Mouse (Mus musculus): ENCODE measurements at regions not wholly inside any gene's neighbourhood (a gene's known extent, or its start where the extent isn't known, plus 50 kb on each side); places are given as distances from the start of the nearest gene placed in this dataset.

DNA sequence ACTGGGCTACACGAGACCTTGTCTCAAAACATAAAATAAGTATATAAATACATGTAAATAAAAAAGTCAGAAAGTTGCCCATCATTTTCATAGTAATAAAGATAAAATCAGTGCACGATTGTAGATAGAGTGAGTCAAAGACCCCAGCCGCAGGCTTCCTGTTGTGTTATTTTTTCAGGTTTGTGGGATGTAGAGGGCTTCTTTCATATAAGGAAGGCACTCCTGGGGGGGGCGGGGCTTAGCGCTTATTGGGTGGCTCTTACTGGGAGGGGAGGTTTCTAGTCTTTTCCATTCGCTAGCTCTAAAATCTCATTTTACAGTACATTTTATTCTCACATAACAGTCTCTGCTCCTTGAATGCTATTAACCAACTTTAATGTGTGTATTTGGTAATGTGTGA is 198.8 kb upstream of the Cxcr4 start:
- Histone ChIP-seq H3K4me3 (ENCODE audit: low read depth, low read length) (no peak overlapping the region), H3K27me3 (ENCODE audit: control insufficient read depth, insufficient read depth, low read length) (no peaks in the 10 kb centered on the region), H3K9me3 (replicated peaks; ENCODE audit: control insufficient read depth, low read length) (no peaks in the 10 kb centered on the region), H3K4me1 (ENCODE audit: control insufficient read depth, insufficient read depth) (no peaks in the 10 kb centered on the region), H3K9ac (replicated peaks; ENCODE audit: low read depth, low read length) (no peak overlapping the region), H3K27ac (ENCODE audit: low read depth) (no peak overlapping the region), H3K4me2 (ENCODE audit: low read depth, low read length) (no peak overlapping the region), H3K36me3 (replicated peaks; ENCODE audit: control insufficient read depth, insufficient read depth, low read length) (no peaks in the 10 kb centered on the region)
- no peak for TF ChIP-seq EP300 (IDR thresholded peaks at IDR 0.05; ENCODE audit: low read depth)
- ATAC-seq (ENCODE audit: insufficient read depth, low read depth) (no peak), DNase-seq (ENCODE audit: low spot score) (no peak)
- WGBS = 86% methylated on average over 6 of the region's 6 CpGs

DNA sequence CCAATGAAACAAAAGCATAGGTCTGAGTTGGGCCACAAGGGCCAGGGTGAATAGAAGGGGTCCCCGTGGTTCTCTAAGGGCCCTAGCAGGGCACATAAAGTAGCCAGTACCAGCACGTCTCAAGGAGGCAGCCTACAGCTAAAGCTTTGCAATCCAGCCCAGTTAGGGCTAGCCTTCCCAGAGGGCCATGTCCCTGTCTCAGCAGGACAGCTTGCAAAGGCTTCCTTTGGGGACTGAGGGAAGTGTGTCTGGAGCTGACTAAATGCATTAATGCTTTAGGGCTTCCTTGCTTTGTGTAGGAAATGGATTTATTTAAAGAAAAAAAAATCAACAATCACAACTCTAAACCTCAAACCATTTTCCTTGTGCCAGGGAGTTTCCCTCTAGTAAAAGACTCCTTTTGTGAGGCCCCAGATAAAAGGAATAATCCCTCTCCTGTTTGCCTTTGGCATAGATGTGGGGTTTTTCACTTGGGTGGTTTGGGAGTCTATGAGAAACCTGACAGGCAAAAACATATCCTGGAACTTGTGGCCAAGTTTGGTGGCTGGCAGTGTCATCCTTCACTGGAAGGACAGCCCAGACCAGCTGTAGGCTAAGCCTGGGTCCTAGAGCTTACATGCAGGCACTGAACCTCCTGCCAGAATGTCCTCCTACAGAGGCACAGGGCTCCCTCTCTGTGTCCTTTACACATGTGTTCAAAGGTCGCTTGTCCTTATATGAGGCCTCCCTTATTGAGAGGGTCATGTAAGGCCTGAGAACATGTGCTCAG is 197.7 kb upstream of the Cxcr4 start:
- WGBS = 63% methylated on average over 3 of the region's 3 CpGs
- Histone ChIP-seq H3K4me1 (ENCODE audit: control insufficient read depth, insufficient read depth) (no peaks in the 10 kb centered on the region), H3K9ac (replicated peaks; ENCODE audit: low read depth, low read length) (no peak overlapping the region), H3K9me3 (replicated peaks; ENCODE audit: control insufficient read depth, low read length) (no peaks in the 10 kb centered on the region), H3K36me3 (replicated peaks; ENCODE audit: control insufficient read depth, insufficient read depth, low read length) (no peaks in the 10 kb centered on the region), H3K4me3 (ENCODE audit: low read depth, low read length) (no peak overlapping the region), H3K27me3 (ENCODE audit: control insufficient read depth, insufficient read depth, low read length) (no peaks in the 10 kb centered on the region), H3K4me2 (ENCODE audit: low read depth, low read length) (no peak overlapping the region), H3K27ac (ENCODE audit: low read depth) (no peak overlapping the region)
- no peak for ATAC-seq (ENCODE audit: insufficient read depth, low read depth)
- DNase-seq (ENCODE audit: low spot score) = no peak
- TF ChIP-seq CTCF (IDR thresholded peaks at IDR 0.05; ENCODE audit: low read depth) (no peak), EP300 (IDR thresholded peaks at IDR 0.05; ENCODE audit: low read depth) (no peak)

DNA sequence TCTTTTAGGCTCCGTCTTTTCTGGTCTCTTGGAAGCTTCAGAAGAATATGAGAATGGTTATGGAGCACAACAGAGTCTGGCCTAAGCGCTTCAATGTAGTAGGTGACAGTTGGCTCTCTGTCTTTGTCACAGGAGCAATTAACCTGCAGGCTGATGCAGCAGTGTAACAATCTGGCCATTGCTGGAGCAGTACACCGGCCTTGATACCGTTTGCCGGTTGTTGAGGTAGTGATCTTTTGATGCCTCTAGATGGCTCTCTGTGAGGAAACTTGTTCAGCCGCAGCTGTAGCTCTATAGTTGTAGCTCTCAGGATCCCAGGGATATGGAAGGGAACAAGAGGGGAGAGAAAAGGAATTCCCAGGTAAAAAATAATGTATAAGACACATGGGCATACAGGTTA is 196.1 kb upstream of the Cxcr4 start:
- no peak overlapping the region for H3K9ac ChIP-seq (replicated peaks; ENCODE audit: low read depth, low read length)
- TF ChIP-seq CTCF (IDR thresholded peaks at IDR 0.05; ENCODE audit: low read depth) (no peak), EP300 (IDR thresholded peaks at IDR 0.05; ENCODE audit: low read depth) (no peak)
- no peaks in the 10 kb centered on the region for H3K9me3 ChIP-seq (replicated peaks; ENCODE audit: control insufficient read depth, low read length)
- H3K4me3 ChIP-seq (ENCODE audit: low read depth, low read length) = no peak overlapping the region
- DNase-seq (ENCODE audit: low spot score) (no peak), ATAC-seq (ENCODE audit: insufficient read depth, low read depth) (no peak)
- H3K4me2 ChIP-seq (ENCODE audit: low read depth, low read length) = no peak overlapping the region
- H3K4me1 ChIP-seq (ENCODE audit: control insufficient read depth, insufficient read depth) = no peaks in the 10 kb centered on the region
- H3K36me3 ChIP-seq (replicated peaks; ENCODE audit: control insufficient read depth, insufficient read depth, low read length) = no peaks in the 10 kb centered on the region
- no peak overlapping the region for H3K27ac ChIP-seq (ENCODE audit: low read depth)
- WGBS = 54% methylated on average over 6 of the region's 6 CpGs
- no peaks in the 10 kb centered on the region for H3K27me3 ChIP-seq (ENCODE audit: control insufficient read depth, insufficient read depth, low read length)

DNA sequence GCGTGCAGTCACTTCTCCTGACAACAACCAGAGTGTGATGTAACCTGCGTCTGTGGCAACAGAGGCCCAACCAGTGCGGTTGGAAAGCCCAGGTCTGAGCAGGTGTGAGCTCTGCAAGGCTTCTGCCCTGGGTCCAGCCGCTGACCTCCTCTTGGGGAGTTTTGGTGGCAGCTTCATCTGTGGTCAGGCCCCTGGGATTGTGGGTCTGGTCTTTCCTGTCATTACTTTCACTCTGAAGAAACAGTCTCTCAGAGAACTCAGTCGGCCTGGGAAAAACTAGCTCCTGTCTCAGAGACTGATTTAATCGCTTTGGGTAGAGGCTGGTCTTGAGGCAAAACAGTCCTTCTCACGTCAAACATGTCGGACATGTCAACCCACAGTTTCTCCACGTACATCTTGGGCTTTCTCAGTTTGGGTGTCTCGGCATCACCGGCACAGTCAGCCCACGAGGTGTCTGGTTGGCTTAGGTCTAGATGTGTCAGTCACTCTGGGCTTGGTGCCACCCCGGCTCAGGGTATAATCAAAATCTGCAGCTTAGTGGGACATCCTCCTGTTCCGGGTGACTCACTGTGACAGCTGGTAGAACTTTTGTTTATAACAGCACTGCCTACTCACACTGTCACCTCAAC is 195.0 kb upstream of the Cxcr4 start:
- Histone ChIP-seq H3K9ac (replicated peaks; ENCODE audit: low read depth, low read length) (no peak overlapping the region), H3K36me3 (replicated peaks; ENCODE audit: control insufficient read depth, insufficient read depth, low read length) (no peaks in the 10 kb centered on the region), H3K4me3 (ENCODE audit: low read depth, low read length) (no peak overlapping the region), H3K27me3 (ENCODE audit: control insufficient read depth, insufficient read depth, low read length) (no peaks in the 10 kb centered on the region), H3K4me1 (ENCODE audit: control insufficient read depth, insufficient read depth) (no peaks in the 10 kb centered on the region), H3K4me2 (ENCODE audit: low read depth, low read length) (no peak overlapping the region), H3K9me3 (replicated peaks; ENCODE audit: control insufficient read depth, low read length) (no peaks in the 10 kb centered on the region), H3K27ac (ENCODE audit: low read depth) (no peak overlapping the region)
- ATAC-seq (ENCODE audit: insufficient read depth, low read depth) = no peak
- no peak for DNase-seq (ENCODE audit: low spot score)
- WGBS = 64% methylated on average over 14 of the region's 14 CpGs
- TF ChIP-seq EP300 (IDR thresholded peaks at IDR 0.05; ENCODE audit: low read depth) (no peak), CTCF (IDR thresholded peaks at IDR 0.05; ENCODE audit: low read depth) (no peak)

DNA sequence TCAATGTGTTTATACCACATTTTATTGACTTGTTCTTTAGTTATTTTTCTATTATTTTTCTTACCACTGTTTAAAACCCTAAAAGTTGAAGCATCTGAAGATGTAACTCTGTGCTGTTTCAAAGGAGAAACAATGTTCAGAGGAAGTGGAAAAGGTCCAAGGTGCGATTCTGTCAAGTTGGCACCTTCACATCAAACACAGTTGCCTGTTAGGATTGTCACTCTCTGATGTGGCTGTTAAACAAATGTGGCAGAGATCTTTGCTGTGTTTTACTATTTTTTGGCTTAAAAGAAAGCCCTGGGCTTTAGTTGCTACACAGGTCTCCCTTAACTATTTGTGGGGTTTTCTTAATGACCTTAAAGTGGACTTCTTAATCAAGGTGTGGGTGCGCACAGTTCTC is 190.2 kb upstream of the Cxcr4 start:
- H3K4me3 ChIP-seq (ENCODE audit: low read depth, low read length) = no peak overlapping the region
- WGBS = 76% methylated on average over 2 of the region's 2 CpGs
- ATAC-seq (ENCODE audit: insufficient read depth, low read depth) = no peak
- no peaks in the 10 kb centered on the region for H3K9me3 ChIP-seq (replicated peaks; ENCODE audit: control insufficient read depth, low read length)
- H3K4me2 ChIP-seq (ENCODE audit: low read depth, low read length) = no peak overlapping the region
- H3K4me1 ChIP-seq (ENCODE audit: control insufficient read depth, insufficient read depth) = no peaks in the 10 kb centered on the region
- H3K27me3 ChIP-seq (ENCODE audit: control insufficient read depth, insufficient read depth, low read length) = no peaks in the 10 kb centered on the region
- no peak for TF ChIP-seq CTCF (IDR thresholded peaks at IDR 0.05; ENCODE audit: low read depth)
- TF ChIP-seq EP300 (IDR thresholded peaks at IDR 0.05; ENCODE audit: low read depth) = no peak
- no peaks in the 10 kb centered on the region for H3K36me3 ChIP-seq (replicated peaks; ENCODE audit: control insufficient read depth, insufficient read depth, low read length)
- no peak overlapping the region for H3K27ac ChIP-seq (ENCODE audit: low read depth)
- no peak for DNase-seq (ENCODE audit: low spot score)
- H3K9ac ChIP-seq (replicated peaks; ENCODE audit: low read depth, low read length) = no peak overlapping the region

GRCm38 (mm10) chr1:128781871-128782270 is 189.8 kb upstream of the Cxcr4 start:
- 67% methylated on average over 7 of the region's 7 CpGs for WGBS
- Histone ChIP-seq H3K4me3 (ENCODE audit: low read depth, low read length) (no peak overlapping the region), H3K9me3 (replicated peaks; ENCODE audit: control insufficient read depth, low read length) (no peaks in the 10 kb centered on the region), H3K27ac (ENCODE audit: low read depth) (no peak overlapping the region), H3K27me3 (ENCODE audit: control insufficient read depth, insufficient read depth, low read length) (no peaks in the 10 kb centered on the region), H3K36me3 (replicated peaks; ENCODE audit: control insufficient read depth, insufficient read depth, low read length) (no peaks in the 10 kb centered on the region), H3K9ac (replicated peaks; ENCODE audit: low read depth, low read length) (no peak overlapping the region), H3K4me2 (ENCODE audit: low read depth, low read length) (no peak overlapping the region), H3K4me1 (ENCODE audit: control insufficient read depth, insufficient read depth) (no peaks in the 10 kb centered on the region)
- ATAC-seq (ENCODE audit: insufficient read depth, low read depth) = no peak
- DNase-seq (ENCODE audit: low spot score) = no peak
- TF ChIP-seq CTCF (IDR thresholded peaks at IDR 0.05; ENCODE audit: low read depth) = no peak
- no peak for TF ChIP-seq EP300 (IDR thresholded peaks at IDR 0.05; ENCODE audit: low read depth)

All from heart, postnatal 0 days (tissue).